Mouse (Mus musculus) ES-E14 (cell line): ENCODE measurements around the gene Antxr1.

Source experiments
- HCFC1 ChIP-seq: IDR thresholded peaks from 2 replicates; pipeline ENCODE4 v1.6.1; 2012; ENCODE audit warnings: low read length, inconsistent platforms, borderline replicate concordance; ENCODE audit not compliant: insufficient read depth
- ZNF384 ChIP-seq: IDR thresholded peaks from 2 replicates; pipeline ENCODE4 v1.6.1; 2012; ENCODE audit warnings: low read depth, low read length, inconsistent platforms

- no peak for TF ChIP-seq ZNF384
- no peak for TF ChIP-seq HCFC1
Measured at GRCm38 (mm10) chr6:87119066-87119837, 216.4 kb downstream of the Antxr1 start.
